Mouse (Mus musculus) erythroid progenitor cell, adult 5-6 weeks (primary cell): ENCODE results near the gene Setdb1. TPM values are rescaled to one million over a fixed set of nuclear protein-coding genes. Genes with fewer than 3 reads are reported as not detected.

ENCODE experiments used
- ATAC-seq: replicated peaks from 2 replicates; pipeline ENCODE4 v1.8.0; 2016; ENCODE audit warnings: moderate number of reproducible peaks, mild to moderate bottlenecking, moderate TSS enrichment, inconsistent platforms; ENCODE audit not compliant: poor library complexity, low FRiP score, severe bottlenecking
- total RNA-seq, 2 experiments: library from RNA; stranded (forward) in 1 of 2; stranded (reverse) in 1 of 2; fragments of 150-400 nt in 1 of 2; fragments of 186-747, 209-891 nt in 1 of 2; gene quantifications; 2 replicates each; pipeline versions ENCODE4 v1.2.3 to v1.2.4; 2015 to 2017; ENCODE audit warnings: low replicate concordance in 2 of 2

The Setdb1 gene
- total RNA-seq, 2 experiments from 2014 or later: 7.1 to 7.4 TPM

GRCm38 (mm10) chr3:95277149-95277551 is 79.9 kb downstream of the Setdb1 start:
- no peak for ATAC-seq

GRCm38 (mm10) chr3:95276428-95276934 is 80.5 kb downstream of the Setdb1 start:
- no peak for ATAC-seq

GRCm38 (mm10) chr3:95275161-95275560 is 81.8 kb downstream of the Setdb1 start:
- ATAC-seq: no peak

- no peak for ATAC-seq
Observed at GRCm38 (mm10) chr3:95274453-95274852, 82.5 kb downstream of the Setdb1 start.

Other genes starting within 250 kb of the Setdb1 start
- gene Vps72, start 246.2 kb downstream of the Setdb1 start, total RNA-seq (2015; ENCODE audit: low replicate concordance): 11.5 and 13.4 TPM in 2 replicates
- gene Vps72, start 246.2 kb downstream of the Setdb1 start, total RNA-seq (2017; ENCODE audit: low replicate concordance): 38.0 and 48.7 TPM in 2 replicates
- gene Tmod4, start 232.7 kb downstream of the Setdb1 start, total RNA-seq (2015; ENCODE audit: low replicate concordance): not detected in 2 replicates
- not detected in 2 replicates for gene Tmod4, start 232.7 kb downstream of the Setdb1 start, total RNA-seq (2017; ENCODE audit: low replicate concordance)
- 35.0 and 41.1 TPM in 2 replicates for gene Scnm1, start 223.2 kb downstream of the Setdb1 start, total RNA-seq (2015; ENCODE audit: low replicate concordance)
- gene Scnm1, start 223.2 kb downstream of the Setdb1 start, total RNA-seq (2017; ENCODE audit: low replicate concordance): 34.9 and 43.6 TPM in 2 replicates
- 4.6 and 8.3 TPM in 2 replicates for gene Lysmd1, start 223.1 kb downstream of the Setdb1 start, total RNA-seq (2015; ENCODE audit: low replicate concordance)
- 7.0 and 8.1 TPM in 2 replicates for gene Lysmd1, start 223.1 kb downstream of the Setdb1 start, total RNA-seq (2017; ENCODE audit: low replicate concordance)
- gene Tnfaip8l2, start 214.8 kb downstream of the Setdb1 start, total RNA-seq (2015; ENCODE audit: low replicate concordance): 7.5 and 18.0 TPM in 2 replicates
- gene Tnfaip8l2, start 214.8 kb downstream of the Setdb1 start, total RNA-seq (2017; ENCODE audit: low replicate concordance): 4.4 and 8.6 TPM in 2 replicates
- not detected in 2 replicates for gene Sema6c, start 196.7 kb downstream of the Setdb1 start, total RNA-seq (2015; ENCODE audit: low replicate concordance)
- gene Sema6c, start 196.7 kb downstream of the Setdb1 start, total RNA-seq (2017; ENCODE audit: low replicate concordance): not detected in 2 replicates
- 98.9 and 104 TPM in 2 replicates for gene Gabpb2, start 139.3 kb downstream of the Setdb1 start, total RNA-seq (2015; ENCODE audit: low replicate concordance)
- 157 and 160 TPM in 2 replicates for gene Gabpb2, start 139.3 kb downstream of the Setdb1 start, total RNA-seq (2017; ENCODE audit: low replicate concordance)
- 30.3 and 31.9 TPM in 2 replicates for gene Cdc42se1, start 128.5 kb downstream of the Setdb1 start, total RNA-seq (2015; ENCODE audit: low replicate concordance)
- gene Cdc42se1, start 128.5 kb downstream of the Setdb1 start, total RNA-seq (2017; ENCODE audit: low replicate concordance): 22.7 and 23.4 TPM in 2 replicates
- 1.8 TPM in 1 of 2 replicates, not detected in the other for gene Mllt11, start 125.0 kb downstream of the Setdb1 start, total RNA-seq (2015; ENCODE audit: low replicate concordance)
- gene Mllt11, start 125.0 kb downstream of the Setdb1 start, total RNA-seq (2017; ENCODE audit: low replicate concordance): 0.64 and 1.2 TPM in 2 replicates
- gene Gm128, start 115.6 kb downstream of the Setdb1 start, total RNA-seq (2015; ENCODE audit: low replicate concordance): not detected in 2 replicates
- gene Gm128, start 115.6 kb downstream of the Setdb1 start, total RNA-seq (2017; ENCODE audit: low replicate concordance): not detected in 2 replicates
- gene Bnipl, start 106.0 kb downstream of the Setdb1 start, total RNA-seq (2015; ENCODE audit: low replicate concordance): not detected in 2 replicates
- not detected in 2 replicates for gene Bnipl, start 106.0 kb downstream of the Setdb1 start, total RNA-seq (2017; ENCODE audit: low replicate concordance)
- 27.8 and 38.6 TPM in 2 replicates for gene Mindy1, start 75.9 kb downstream of the Setdb1 start, total RNA-seq (2015; ENCODE audit: low replicate concordance)
- 19.0 and 36.1 TPM in 2 replicates for gene Mindy1, start 75.9 kb downstream of the Setdb1 start, total RNA-seq (2017; ENCODE audit: low replicate concordance)
- gene Prune1, start 75.1 kb downstream of the Setdb1 start, total RNA-seq (2015; ENCODE audit: low replicate concordance): 5.9 and 7.6 TPM in 2 replicates
- 7.2 and 8.4 TPM in 2 replicates for gene Prune1, start 75.1 kb downstream of the Setdb1 start, total RNA-seq (2017; ENCODE audit: low replicate concordance)
- 0.84 and 1.1 TPM in 2 replicates for gene Anxa9, start 50.0 kb downstream of the Setdb1 start, total RNA-seq (2015; ENCODE audit: low replicate concordance)
- not detected in 2 replicates for gene Anxa9, start 50.0 kb downstream of the Setdb1 start, total RNA-seq (2017; ENCODE audit: low replicate concordance)
- gene Cers2, start 42.4 kb downstream of the Setdb1 start, total RNA-seq (2015; ENCODE audit: low replicate concordance): 72.1 and 81.3 TPM in 2 replicates
- 35.4 and 49.5 TPM in 2 replicates for gene Cers2, start 42.4 kb downstream of the Setdb1 start, total RNA-seq (2017; ENCODE audit: low replicate concordance)
- not detected in 2 replicates for gene 4930558C23Rik, start 45.6 kb upstream of the Setdb1 start, total RNA-seq (2015; ENCODE audit: low replicate concordance)
- not detected in 2 replicates for gene 4930558C23Rik, start 45.6 kb upstream of the Setdb1 start, total RNA-seq (2017; ENCODE audit: low replicate concordance)
- 57.7 and 75.9 TPM in 2 replicates for gene Arnt, start 77.2 kb upstream of the Setdb1 start, total RNA-seq (2015; ENCODE audit: low replicate concordance)
- gene Arnt, start 77.2 kb upstream of the Setdb1 start, total RNA-seq (2017; ENCODE audit: low replicate concordance): 53.8 and 74.5 TPM in 2 replicates
- 3.4 TPM in 1 of 2 replicates, not detected in the other for gene Ctsk, start 142.1 kb upstream of the Setdb1 start, total RNA-seq (2015; ENCODE audit: low replicate concordance)
- not detected in 2 replicates for gene Ctsk, start 142.1 kb upstream of the Setdb1 start, total RNA-seq (2017; ENCODE audit: low replicate concordance)
- gene Ctss, start 169.6 kb upstream of the Setdb1 start, total RNA-seq (2015; ENCODE audit: low replicate concordance): 97.3 and 108 TPM in 2 replicates
- 104 and 120 TPM in 2 replicates for gene Ctss, start 169.6 kb upstream of the Setdb1 start, total RNA-seq (2017; ENCODE audit: low replicate concordance)
- not detected in 2 replicates for gene Hormad1, start 202.5 kb upstream of the Setdb1 start, total RNA-seq (2015; ENCODE audit: low replicate concordance)
- gene Hormad1, start 202.5 kb upstream of the Setdb1 start, total RNA-seq (2017; ENCODE audit: low replicate concordance): not detected in 2 replicates
- 73.2 and 104 TPM in 2 replicates for gene Golph3l, start 231.7 kb upstream of the Setdb1 start, total RNA-seq (2015; ENCODE audit: low replicate concordance)
- gene Golph3l, start 231.7 kb upstream of the Setdb1 start, total RNA-seq (2017; ENCODE audit: low replicate concordance): 66.4 and 93.1 TPM in 2 replicates